Mouse (Mus musculus): Measurements from ENCODE around the gene Gm14406.
"Not testable (repeated sequence)": the region's sequence is repeated elsewhere in the genome, so short reads cannot be mapped to it uniquely, and the experiment has no call there.

- not testable (repeated sequence) for TF ChIP-seq CTCF, EP300 (IDR thresholded peaks at IDR 0.05; ENCODE audit: low read depth)
Measured at GRCm38 (mm10) chr2:177577998-177578397, at the start of gene Gm14406.
